Mouse (Mus musculus) ES-Bruce4 (cell line): Measurements from ENCODE around the gene Psme2b. TPM values are rescaled to one million over a fixed set of nuclear protein-coding genes. Genes with fewer than 3 reads are reported as not detected.

Experiments
- H3K27ac ChIP-seq: 2 replicates; pipeline ENCODE4 v1.5.1; 2012; ENCODE audit warnings: low read length, inconsistent platforms; ENCODE audit not compliant: insufficient read depth
- H3K27me3 ChIP-seq: 2 replicates; pipeline ENCODE4 v1.6.1; 2012; ENCODE audit warnings: mild to moderate bottlenecking, low read length, inconsistent platforms; ENCODE audit not compliant: control insufficient read depth, poor library complexity, insufficient read depth, severe bottlenecking
- H3K36me3 ChIP-seq: 2 replicates; pipeline ENCODE4 v1.6.1; 2012; ENCODE audit warnings: inconsistent platforms, mild to moderate bottlenecking, low read length, moderate library complexity; ENCODE audit not compliant: control insufficient read depth, poor library complexity, insufficient read depth, severe bottlenecking
- H3K4me1 ChIP-seq: one replicate; pipeline ENCODE4 v1.8.1; 2011; ENCODE audit warnings: low read length; ENCODE audit not compliant: control insufficient read depth, insufficient read depth
- H3K4me3 ChIP-seq: 2 replicates; pipeline ENCODE4 v1.5.1; 2011; ENCODE audit warnings: low read depth, mild to moderate bottlenecking, low read length
- H3K9ac ChIP-seq: 2 replicates; pipeline ENCODE4 v1.6.1; 2012; ENCODE audit warnings: low read depth, mild to moderate bottlenecking, inconsistent platforms; ENCODE audit not compliant: poor library complexity, severe bottlenecking
- H3K9me3 ChIP-seq: replicated peaks from 2 replicates; pipeline ENCODE4 v1.6.1; 2012; ENCODE audit warnings: mild to moderate bottlenecking, low read length, inconsistent platforms; ENCODE audit not compliant: control insufficient read depth, poor library complexity, insufficient read depth, severe bottlenecking
- CTCF ChIP-seq: IDR thresholded peaks from one replicate; pipeline ENCODE4 v1.8.1; 2011; ENCODE audit warnings: low read depth, low read length
- EP300 ChIP-seq: IDR thresholded peaks from 2 replicates; pipeline ENCODE4 v1.6.1; 2011; ENCODE audit warnings: low read depth, low read length; ENCODE audit not compliant: insufficient read depth
- POLR2A ChIP-seq: IDR thresholded peaks from one replicate; pipeline ENCODE4 v1.8.1; 2011; ENCODE audit warnings: low read length; ENCODE audit not compliant: insufficient read depth
- polyA plus RNA-seq: library from polyadenylated mRNA; stranded (reverse); fragments of >200 nt; gene quantifications from 2 replicates; pipeline ENCODE4 v1.2.4, GENCODE M21; 2011; ENCODE audit warnings: low read depth; ENCODE audit not compliant: missing spikeins, insufficient read depth, insufficient read length

Gene Psme2b
- polyA plus RNA-seq, 1 experiment: 4.0 TPM

GRCm38 (mm10) chr11:48898812-48899431, 47.1 kb downstream of the Psme2b start:
- H3K27ac ChIP-seq: no peak overlapping the region
- TF ChIP-seq CTCF (no peak), POLR2A (no peak), EP300 (no peak)
- H3K9ac ChIP-seq: no peak overlapping the region
- H3K4me3 ChIP-seq: no peak overlapping the region
- no peaks in the 10 kb centered on the region for H3K9me3 ChIP-seq
- no peaks in the 10 kb centered on the region for H3K36me3 ChIP-seq
- H3K4me1 ChIP-seq: no peaks in the 10 kb centered on the region
- H3K27me3 ChIP-seq: no peaks in the 10 kb centered on the region

Other genes starting within 250 kb of the Psme2b start
- 2,044 and 2,161 TPM in 2 replicates for gene Rack1, start 145.9 kb downstream of the Psme2b start, polyA plus RNA-seq
- 29.6 and 32.2 TPM in 2 replicates for gene Trim41, start 128.8 kb downstream of the Psme2b start, polyA plus RNA-seq
- gene Trim7, start 120.0 kb downstream of the Psme2b start, polyA plus RNA-seq: 8.1 and 8.7 TPM in 2 replicates
- 88.5 and 95.4 TPM in 2 replicates for gene Gm12184, start 119.5 kb downstream of the Psme2b start, polyA plus RNA-seq
- gene Irgm1, start 74.5 kb downstream of the Psme2b start, polyA plus RNA-seq: 18.5 and 20.1 TPM in 2 replicates
- 0.27 TPM in 1 of 2 replicates, not detected in the other for gene Gm5431, start 44.0 kb downstream of the Psme2b start, polyA plus RNA-seq
- not detected in 2 replicates for gene Olfr56, start 32.7 kb upstream of the Psme2b start, polyA plus RNA-seq
- gene 9930111J21Rik1, start 33.2 kb upstream of the Psme2b start, polyA plus RNA-seq: not detected in 2 replicates
- gene Gm12185, start 46.0 kb upstream of the Psme2b start, polyA plus RNA-seq: not detected in 2 replicates
- gene Tgtp1, start 48.0 kb upstream of the Psme2b start, polyA plus RNA-seq: 1.6 and 1.9 TPM in 2 replicates
- gene 9930111J21Rik2, start 105.1 kb upstream of the Psme2b start, polyA plus RNA-seq: 0.21 and 0.31 TPM in 2 replicates
- gene Tgtp2, start 118.0 kb upstream of the Psme2b start, polyA plus RNA-seq: not detected in 2 replicates
- gene Ifi47, start 130.4 kb upstream of the Psme2b start, polyA plus RNA-seq: not detected in 2 replicates
- gene Olfr1396, start 168.7 kb upstream of the Psme2b start, polyA plus RNA-seq: not detected in 2 replicates
- gene Olfr1395, start 196.1 kb upstream of the Psme2b start, polyA plus RNA-seq: not detected in 2 replicates
- gene Olfr1394, start 208.2 kb upstream of the Psme2b start, polyA plus RNA-seq: not detected in 2 replicates
- gene Btnl9, start 241.0 kb upstream of the Psme2b start, polyA plus RNA-seq: not detected in 2 replicates